Mouse (Mus musculus) stomach, postnatal 0 days (tissue): ENCODE data around the gene Atg2b.

Source experiments
- CTCF ChIP-seq: IDR thresholded peaks from 2 replicates; pipeline ENCODE4 v1.5.1; 2016; ENCODE audit warnings: antibody characterized with exemption, low read depth, mild to moderate bottlenecking, moderate library complexity
- EP300 ChIP-seq: optimal IDR thresholded peaks from 2 replicates; pipeline ENCODE3; 2016; ENCODE audit warnings: antibody characterized with exemption

DNA sequence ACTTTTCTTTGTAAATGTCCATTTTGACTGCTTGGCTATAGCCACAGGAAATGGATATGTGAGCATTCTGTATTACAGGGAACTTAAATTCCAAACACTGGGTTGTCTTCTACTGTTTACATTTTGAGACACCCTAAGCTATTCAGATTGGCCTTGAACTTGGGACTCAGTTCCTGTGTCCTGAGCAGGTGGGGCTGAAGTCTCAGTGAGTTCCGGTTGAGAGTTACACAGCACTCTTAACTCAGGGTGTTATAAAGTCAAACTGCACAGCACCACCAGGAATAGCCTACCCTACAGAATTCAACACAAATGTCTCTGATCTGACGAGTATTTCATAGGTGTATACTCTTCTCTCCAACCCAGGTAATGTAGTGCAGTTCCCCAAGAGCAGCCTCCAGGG is 74.0 kb downstream of the Atg2b start:
- TF ChIP-seq CTCF = no peak
- TF ChIP-seq EP300 = no peak
